Mouse (Mus musculus) central nervous system, embryonic 18 days (tissue): ENCODE data around the gene Mansc4. TPM values are rescaled to one million over a fixed set of nuclear protein-coding genes. Genes with fewer than 3 reads are reported as not detected.

Experiments used
- polyA plus RNA-seq: library from polyadenylated mRNA; depleted of rRNA; stranded (reverse); fragments of >200 nt; gene quantifications from 2 replicates; pipeline ENCODE4 v1.2.3, GENCODE M21; 2012; rRNA removed

Mansc4 gene
- 0.31 and 0.38 TPM in 2 replicates for polyA plus RNA-seq

GRCm38 (mm10) chr6:147086594-147087225, at the start of gene Mansc4:
Mansc4 (minus strand) TSS chr6:147087032.

GRCm38 (mm10) chr6:147091136-147092120, 4.6 kb upstream of the Mansc4 start, which contains the start of gene Klhl42:
Klhl42 (plus strand) TSS chr6:147091379.

GRCm38 (mm10) chr6:147042291-147043290, 44.2 kb downstream of the Mansc4 start, which contains the start of gene Mrps35:
Mrps35 (plus strand) TSS chr6:147042764.

GRCm38 (mm10) chr6:147032303-147032925, 54.4 kb downstream of the Mansc4 start, which contains the start of gene Rep15:
Rep15 (plus strand) TSS chr6:147032584.

Other genes starting within 250 kb of the Mansc4 start
- not detected in 2 replicates for gene Smco2, start 236.9 kb downstream of the Mansc4 start, polyA plus RNA-seq
- gene Ppfibp1, start 198.5 kb downstream of the Mansc4 start, polyA plus RNA-seq: 25.2 and 25.8 TPM in 2 replicates
- not detected in 2 replicates for gene 1700034J05Rik, start 132.6 kb downstream of the Mansc4 start, polyA plus RNA-seq
- gene Rep15, start 54.4 kb downstream of the Mansc4 start, polyA plus RNA-seq: 1.1 and 1.4 TPM in 2 replicates
- gene Mrps35, start 44.3 kb downstream of the Mansc4 start, polyA plus RNA-seq: 31.2 and 32.4 TPM in 2 replicates
- gene Klhl42, start 4.3 kb upstream of the Mansc4 start, polyA plus RNA-seq: 11.7 and 12.1 TPM in 2 replicates
- gene Pthlh, start 177.2 kb upstream of the Mansc4 start, polyA plus RNA-seq: 1.4 and 2.2 TPM in 2 replicates